Mouse (Mus musculus): ENCODE data around the gene Abca2. TPM values are rescaled to one million over a fixed set of nuclear protein-coding genes. Genes with fewer than 3 reads are reported as not detected.
"Not testable (repeated sequence)": the region's sequence is repeated elsewhere in the genome, so short reads cannot be mapped to it uniquely, and the experiment has no call there.

The Abca2 gene
- polyA plus RNA-seq, 1 experiment = 61.1 TPM

- Histone ChIP-seq H3K27me3 (ENCODE audit: control insufficient read depth, insufficient read depth, low read length) (peaks cover 8% of the 10 kb centered on the region), H3K36me3 (ENCODE audit: control insufficient read depth, insufficient read depth, low read length) (no peaks in the 10 kb centered on the region), H3K4me3 (ENCODE audit: extremely low read depth, insufficient read depth, insufficient read length) (no peak overlapping the region), H3K4me1 (ENCODE audit: control insufficient read depth, insufficient read depth, insufficient read length) (peaks cover 6% of the 10 kb centered on the region; the same call in 1 of the 2 replicates), H3K27ac (ENCODE audit: insufficient read depth, low read length) (no peak overlapping the region)
- 84% methylated on average over 4 of the region's 4 CpGs for WGBS
- DNase-seq (ENCODE audit: low read depth in 1 of 2, low spot score in 2 of 2) = no peak
- no peak for TF ChIP-seq POLR2A (IDR thresholded peaks at IDR 0.05; ENCODE audit: low read depth, low read length)
- no peak for TF ChIP-seq CTCF (IDR thresholded peaks at IDR 0.05; ENCODE audit: extremely low read depth, insufficient read depth, insufficient read length, insufficient replicate concordance)
Measured at GRCm38 (mm10) chr2:25403994-25404393, 24.5 kb upstream of the Abca2 start.

GRCm38 (mm10) chr2:25408908-25409307 is 19.6 kb upstream of the Abca2 start:
- WGBS = 85% methylated on average over 10 of the region's 10 CpGs
- H3K27ac ChIP-seq (ENCODE audit: insufficient read depth, low read length) = no peak overlapping the region

GRCm38 (mm10) chr2:25413436-25413835 is 15.1 kb upstream of the Abca2 start:
- H3K4me1 ChIP-seq (ENCODE audit: control insufficient read depth, insufficient read depth, insufficient read length); H3K4me3 ChIP-seq (ENCODE audit: extremely low read depth, insufficient read depth, insufficient read length); DNase-seq (ENCODE audit: low read depth in 1 of 2, low spot score in 2 of 2); H3K36me3 ChIP-seq (ENCODE audit: control insufficient read depth, insufficient read depth, low read length); H3K27ac ChIP-seq (ENCODE audit: insufficient read depth, low read length); H3K27me3 ChIP-seq (ENCODE audit: control insufficient read depth, insufficient read depth, low read length): not testable (repeated sequence)

More at GRCm38 (mm10) chr2:25408908-25409307, 19.6 kb upstream of the Abca2 start:
- Histone ChIP-seq H3K4me1 (ENCODE audit: control insufficient read depth, insufficient read depth, insufficient read length) (no peaks in the 10 kb centered on the region), H3K27me3 (ENCODE audit: control insufficient read depth, insufficient read depth, low read length) (no peaks in the 10 kb centered on the region), H3K36me3 (ENCODE audit: control insufficient read depth, insufficient read depth, low read length) (no peaks in the 10 kb centered on the region), H3K4me3 (ENCODE audit: extremely low read depth, insufficient read depth, insufficient read length) (no peak overlapping the region)
- DNase-seq (ENCODE audit: low read depth in 1 of 2, low spot score in 2 of 2) = no peak
- no peak for TF ChIP-seq POLR2A (IDR thresholded peaks at IDR 0.05; ENCODE audit: low read depth, low read length)
- no peak for TF ChIP-seq CTCF (IDR thresholded peaks at IDR 0.05; ENCODE audit: extremely low read depth, insufficient read depth, insufficient read length, insufficient replicate concordance)

GRCm38 (mm10) chr2:25417426-25417825 is 11.1 kb upstream of the Abca2 start:
- Histone ChIP-seq H3K4me3 (ENCODE audit: extremely low read depth, insufficient read depth, insufficient read length) (no peak overlapping the region), H3K36me3 (ENCODE audit: control insufficient read depth, insufficient read depth, low read length) (no peaks in the 10 kb centered on the region), H3K4me1 (ENCODE audit: control insufficient read depth, insufficient read depth, insufficient read length) (no peaks in the 10 kb centered on the region; the same call in 1 of the 2 replicates), H3K27me3 (ENCODE audit: control insufficient read depth, insufficient read depth, low read length) (no peaks in the 10 kb centered on the region), H3K27ac (ENCODE audit: insufficient read depth, low read length) (no peak overlapping the region)
- 59% methylated on average over 3 of the region's 3 CpGs for WGBS
- TF ChIP-seq CTCF (IDR thresholded peaks at IDR 0.05; ENCODE audit: extremely low read depth, insufficient read depth, insufficient read length, insufficient replicate concordance) = no peak
- DNase-seq (ENCODE audit: low read depth in 1 of 2, low spot score in 2 of 2) = no peak

- Histone ChIP-seq H3K4me1 (ENCODE audit: control insufficient read depth, insufficient read depth, insufficient read length) (peaks cover 6% of the 10 kb centered on the region; the same call in 1 of the 2 replicates), H3K4me3 (ENCODE audit: extremely low read depth, insufficient read depth, insufficient read length) (no peak overlapping the region), H3K27ac (ENCODE audit: insufficient read depth, low read length) (peak overlapping the region; percentile 76; the same call in 1 of the 2 replicates), H3K27me3 (ENCODE audit: control insufficient read depth, insufficient read depth, low read length) (no peaks in the 10 kb centered on the region), H3K36me3 (ENCODE audit: control insufficient read depth, insufficient read depth, low read length) (no peaks in the 10 kb centered on the region)
- peak in 1 of 2 experiments; percentile 46 for DNase-seq (ENCODE audit: low read depth in 1 of 2, low spot score in 2 of 2)
- TF ChIP-seq POLR2A (IDR thresholded peaks at IDR 0.05; ENCODE audit: low read depth, low read length) (no peak), CTCF (IDR thresholded peaks at IDR 0.05; ENCODE audit: extremely low read depth, insufficient read depth, insufficient read length, insufficient replicate concordance) (peak; percentile 53; the same call in 1 of the 2 replicates)
- whole genome bisulfite sequencing = 26% methylated on average over 3 of the region's 3 CpGs
Measured at GRCm38 (mm10) chr2:25421896-25422295, 6.6 kb upstream of the Abca2 start.

- Histone ChIP-seq H3K4me1 (ENCODE audit: control insufficient read depth, insufficient read depth, insufficient read length) (peaks cover 6% of the 10 kb centered on the region; the same call in 1 of the 2 replicates), H3K27me3 (ENCODE audit: control insufficient read depth, insufficient read depth, low read length) (no peaks in the 10 kb centered on the region), H3K36me3 (ENCODE audit: control insufficient read depth, insufficient read depth, low read length) (no peaks in the 10 kb centered on the region), H3K4me3 (ENCODE audit: extremely low read depth, insufficient read depth, insufficient read length) (no peak within 1 kb of the TSS), H3K27ac (ENCODE audit: insufficient read depth, low read length) (peak within 1 kb of the TSS; percentile 76)
- 10% methylated on average over 17 of the region's 17 CpGs for WGBS
- peak in 1 of 2 experiments; percentile 20 for DNase-seq (ENCODE audit: low read depth in 1 of 2, low spot score in 2 of 2)
- TF ChIP-seq CTCF (IDR thresholded peaks at IDR 0.05; ENCODE audit: extremely low read depth, insufficient read depth, insufficient read length, insufficient replicate concordance) = no peak
- TF ChIP-seq POLR2A (IDR thresholded peaks at IDR 0.05; ENCODE audit: low read depth, low read length) = no peak
Measured at GRCm38 (mm10) chr2:25422587-25423410, 5.7 kb upstream of the Abca2 start, which contains the start of gene Fut7. Gene Fut7 (plus strand): TSS chr2:25423267.

GRCm38 (mm10) chr2:25423626-25424025 is 4.9 kb upstream of the Abca2 start:
- H3K4me3 ChIP-seq (ENCODE audit: extremely low read depth, insufficient read depth, insufficient read length) = no peak overlapping the region
- H3K4me1 ChIP-seq (ENCODE audit: control insufficient read depth, insufficient read depth, insufficient read length) = peaks cover 6% of the 10 kb centered on the region
- 71% methylated on average over 1 of the region's 1 CpGs for WGBS
- H3K27ac ChIP-seq (ENCODE audit: insufficient read depth, low read length) = peak overlapping the region; percentile 11; the same call in 1 of the 2 replicates
- TF ChIP-seq POLR2A (IDR thresholded peaks at IDR 0.05; ENCODE audit: low read depth, low read length) (no peak), CTCF (IDR thresholded peaks at IDR 0.05; ENCODE audit: extremely low read depth, insufficient read depth, insufficient read length, insufficient replicate concordance) (no peak)
- no peak for DNase-seq (ENCODE audit: low read depth in 1 of 2, low spot score in 2 of 2)
- H3K36me3 ChIP-seq (ENCODE audit: control insufficient read depth, insufficient read depth, low read length) = no peaks in the 10 kb centered on the region
- no peaks in the 10 kb centered on the region for H3K27me3 ChIP-seq (ENCODE audit: control insufficient read depth, insufficient read depth, low read length)

Data from spleen, adult 2 months (tissue).